19 mouse cellular contexts compared by ENCODE assay signal in genomic region chr3:52539813-52540378, GRCm38 (mm10).
DNase-seq lines count a peak whose midpoint lies in the region; ATAC-seq lines count a peak whose summit lies in the region.
"Had no signal": no experiment of that assay in that cellular context is flagged by ENCODE, and none has a peak within 500 bp of the region (broad histone marks: within the 10 kb centered on the region; RNA-seq: fewer than 3 reads in every experiment).

No protein-coding gene starts in this region.

- H3K9ac ChIP-seq in heart, embryonic 11.5 days (ENCODE audit: low read depth, low read length) = no peak overlapping the region
- no peak overlapping the region for H3K9ac ChIP-seq in midbrain, embryonic 11.5 days (ENCODE audit: low read length)
- H3K9ac ChIP-seq in midbrain, embryonic 16.5 days (ENCODE audit: low read depth, low read length) = no peak overlapping the region
- no peak overlapping the region for H3K9ac ChIP-seq in embryonic facial prominence, embryonic 14.5 days (ENCODE audit: low read depth, low read length)
- H3K9ac ChIP-seq: neural tube, embryonic 15.5 days; stomach, embryonic 15.5 days had no signal

- 42% methylated on average over 10 of the region's 10 CpGs for WGBS in heart, embryonic 11.5 days (ENCODE audit: insufficient replicate concordance)
- WGBS in midbrain, embryonic 11.5 days = 64% methylated on average over 10 of the region's 10 CpGs
- WGBS in midbrain, embryonic 16.5 days = 57% methylated on average over 10 of the region's 10 CpGs
- 27% methylated on average over 10 of the region's 10 CpGs for WGBS in embryonic facial prominence, embryonic 14.5 days

- no peaks in the 10 kb centered on the region for H3K27me3 ChIP-seq in heart, embryonic 11.5 days (ENCODE audit: control insufficient read depth, insufficient read depth, low read length)
- no peaks in the 10 kb centered on the region for H3K27me3 ChIP-seq in midbrain, embryonic 11.5 days (ENCODE audit: control insufficient read depth, insufficient read depth, low read length)
- H3K27me3 ChIP-seq in midbrain, embryonic 16.5 days (ENCODE audit: control insufficient read depth, insufficient read depth, low read depth, low read length) = no peaks in the 10 kb centered on the region; the same call in 1 of the 2 replicates
- no peaks in the 10 kb centered on the region for H3K27me3 ChIP-seq in embryonic facial prominence, embryonic 14.5 days (replicated peaks; ENCODE audit: control insufficient read depth, insufficient read depth, low read length)
- H3K27me3 ChIP-seq: neural tube, embryonic 15.5 days; stomach, embryonic 15.5 days had no signal

- no peaks in the 10 kb centered on the region for H3K36me3 ChIP-seq in heart, embryonic 11.5 days (ENCODE audit: control insufficient read depth, insufficient read depth, low read length)
- H3K36me3 ChIP-seq in midbrain, embryonic 11.5 days (ENCODE audit: control insufficient read depth, insufficient read depth, low read length) = no peaks in the 10 kb centered on the region
- no peaks in the 10 kb centered on the region for H3K36me3 ChIP-seq in midbrain, embryonic 16.5 days (ENCODE audit: control insufficient read depth, insufficient read depth, low read length)
- H3K36me3 ChIP-seq in embryonic facial prominence, embryonic 14.5 days (ENCODE audit: control insufficient read depth, insufficient read depth, low read length) = no peaks in the 10 kb centered on the region
- H3K36me3 ChIP-seq: G1E; hindbrain, embryonic 10.5 days; neural tube, embryonic 15.5 days; stomach, embryonic 15.5 days had no signal

- no peak overlapping the region for H3K4me3 ChIP-seq in heart, embryonic 11.5 days (ENCODE audit: low read depth, low read length)
- H3K4me3 ChIP-seq in midbrain, embryonic 11.5 days (ENCODE audit: low read depth, low read length) = no peak overlapping the region
- H3K4me3 ChIP-seq in midbrain, embryonic 16.5 days (ENCODE audit: low read depth, low read length) = no peak overlapping the region
- H3K4me3 ChIP-seq in embryonic facial prominence, embryonic 14.5 days (ENCODE audit: low read depth, low read length) = no peak overlapping the region
- H3K4me3 ChIP-seq: hindbrain, embryonic 10.5 days; neural tube, embryonic 15.5 days; stomach, embryonic 15.5 days had no signal

- H3K9me3 ChIP-seq in heart, embryonic 11.5 days (replicated peaks; ENCODE audit: control insufficient read depth, low read length) = no peaks in the 10 kb centered on the region
- no peaks in the 10 kb centered on the region for H3K9me3 ChIP-seq in midbrain, embryonic 11.5 days (ENCODE audit: control insufficient read depth, low read length)
- H3K9me3 ChIP-seq in midbrain, embryonic 16.5 days (replicated peaks; ENCODE audit: control insufficient read depth, low read length, poor library complexity, severe bottlenecking) = no peaks in the 10 kb centered on the region
- no peaks in the 10 kb centered on the region for H3K9me3 ChIP-seq in embryonic facial prominence, embryonic 14.5 days (ENCODE audit: control insufficient read depth, low read length)
- H3K9me3 ChIP-seq: hindbrain, embryonic 10.5 days; neural tube, embryonic 15.5 days; stomach, embryonic 15.5 days had no signal

- H3K27ac ChIP-seq in heart, embryonic 11.5 days (ENCODE audit: low read depth, low read length) = no peak overlapping the region
- no peak overlapping the region for H3K27ac ChIP-seq in midbrain, embryonic 11.5 days (ENCODE audit: low read depth, low read length)
- no peak overlapping the region for H3K27ac ChIP-seq in midbrain, embryonic 16.5 days (ENCODE audit: low read length)
- H3K27ac ChIP-seq in embryonic facial prominence, embryonic 14.5 days (replicated peaks; ENCODE audit: low read depth, low read length) = peak overlapping the region; percentile 41; the same call in 1 of the 2 replicates
- H3K27ac ChIP-seq: hindbrain, embryonic 10.5 days; neural tube, embryonic 15.5 days; stomach, embryonic 15.5 days had no signal

- ATAC-seq in heart, embryonic 11.5 days (replicated peaks; ENCODE audit: insufficient number of reproducible peaks, low FRiP score, low TSS enrichment) = no peak
- ATAC-seq in midbrain, embryonic 11.5 days (ENCODE audit: low FRiP score) = no peak
- ATAC-seq in midbrain, embryonic 16.5 days = no peak
- ATAC-seq in embryonic facial prominence, embryonic 14.5 days (ENCODE audit: low read depth) = peak; percentile 51
- ATAC-seq: inflammation-experienced regulatory T-cells, adult 6 months had no signal

- peaks cover 8% of the 10 kb centered on the region; the same call in 1 of the 2 replicates for H3K4me1 ChIP-seq in heart, embryonic 11.5 days (ENCODE audit: control insufficient read depth, insufficient read depth, low read length)
- H3K4me1 ChIP-seq in midbrain, embryonic 11.5 days (ENCODE audit: control insufficient read depth, insufficient read depth, low read length) = no peaks in the 10 kb centered on the region
- H3K4me1 ChIP-seq in midbrain, embryonic 16.5 days (ENCODE audit: control insufficient read depth, insufficient read depth, low read length) = peaks cover 3% of the 10 kb centered on the region; the same call in 1 of the 2 replicates
- peaks cover 21% of the 10 kb centered on the region for H3K4me1 ChIP-seq in embryonic facial prominence, embryonic 14.5 days (ENCODE audit: control insufficient read depth, insufficient read depth, low read length)

- no peak for DNase-seq in heart, adult 8-10 months (ENCODE audit: low spot score)
- DNase-seq in midbrain, embryonic 11.5 days (ENCODE audit: low spot score, missing footprints) = peak; percentile 82
- peak; percentile 75 for DNase-seq in embryonic facial prominence, embryonic 14.5 days (ENCODE audit: low spot score)
- DNase-seq in mesoderm, embryonic 11.5 days (ENCODE audit: low read depth, low spot score) = peak; percentile 75
- DNase-seq in lung, postnatal 14 days = no peak
- no peak for DNase-seq in spleen, postnatal 14 days (ENCODE audit: low spot score in 2 of 2)
- DNase-seq: adrenal gland, postnatal 10 days; cerebellum, adult 2 months; heart, adult 18-20 months; kidney, postnatal 14 days; lung, adult 2 months; retina, postnatal 1 day had no signal

- H3K4me2 ChIP-seq in heart, embryonic 11.5 days = 0 out of 2 replicates have a peak overlapping the region, but pooled peaks have one; percentile 20
- H3K4me2 ChIP-seq in midbrain, embryonic 11.5 days = no peak overlapping the region
- no peak overlapping the region for H3K4me2 ChIP-seq in midbrain, embryonic 16.5 days (ENCODE audit: low read length)
- no peak overlapping the region for H3K4me2 ChIP-seq in embryonic facial prominence, embryonic 14.5 days (ENCODE audit: low read depth, low read length)
- H3K4me2 ChIP-seq: neural tube, embryonic 15.5 days; stomach, embryonic 15.5 days had no signal

Comparison
In these comparisons a context has a peak if more than half of its experiments do, and no peak if none do; other contexts are left out.
1. DNase-seq: peak in midbrain, embryonic 11.5 days (single experiment), embryonic facial prominence, embryonic 14.5 days (single experiment) and mesoderm, embryonic 11.5 days (single experiment); none in heart, adult 8-10 months (single experiment), lung, postnatal 14 days (single experiment) and spleen, postnatal 14 days (0 of 2).